Mouse (Mus musculus): ENCODE measurements around the gene Arv1. TPM values are rescaled to one million over a fixed set of nuclear protein-coding genes. Genes with fewer than 3 reads are reported as not detected.

The Arv1 gene
- total RNA-seq (2012; rRNA removed) (9.7 and 11.5 TPM in 2 replicates), total RNA-seq (2014; rRNA removed) (11.4 and 11.9 TPM in 2 replicates), polyA plus RNA-seq (2012; ENCODE audit: insufficient read length, low read depth) (18.8 and 22.0 TPM in 2 replicates)

DNA sequence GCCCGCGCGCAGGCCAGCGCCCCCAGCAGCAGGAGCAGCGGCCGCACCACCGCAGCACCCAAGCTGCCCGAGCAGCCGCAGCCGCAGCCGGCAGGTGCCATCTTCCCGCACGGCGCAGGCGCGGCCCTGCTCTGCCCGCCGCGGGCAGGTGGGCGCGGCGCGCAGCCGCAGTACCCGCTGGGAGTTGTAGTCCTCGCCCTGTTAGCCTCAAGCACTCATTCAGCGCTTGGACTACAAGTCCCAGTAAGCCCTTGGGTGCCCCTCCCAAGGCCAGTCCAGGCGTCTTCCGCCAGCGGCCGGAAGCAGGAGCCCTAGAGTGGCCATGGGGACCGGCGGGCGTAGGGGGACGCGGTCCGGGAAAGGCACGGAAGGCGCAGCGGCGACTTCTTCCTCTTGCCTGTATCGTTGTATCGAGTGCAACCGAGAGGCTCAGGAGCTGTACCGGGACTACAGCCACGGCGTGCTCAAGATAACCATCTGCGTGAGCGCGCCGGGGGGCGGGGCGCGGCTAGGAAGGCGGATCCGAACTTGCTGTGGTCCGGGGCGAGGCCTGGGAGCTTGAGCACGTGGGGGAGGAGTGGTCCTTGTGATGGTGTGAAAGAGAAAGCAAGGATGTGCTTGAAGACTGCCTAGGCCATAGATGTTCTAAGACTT, at the start of gene Arv1, which contains the start of gene Ttc13:
Gene Arv1 (plus strand): TSS at position 278 of the 654 bp plus-strand sequence.
Gene Ttc13 (minus strand): TSS at position 122 of the 654 bp plus-strand sequence.
- peak; percentile 97 for DNase-seq (ENCODE audit: extremely low read depth)
- peak within 1 kb of the TSS; percentile 98 for H3K4me2 ChIP-seq (ENCODE audit: insufficient read depth, low read depth, poor library complexity, severe bottlenecking)
- H3K27me3 ChIP-seq (replicated peaks) = no peaks in the 10 kb centered on the region
- peak; percentile 86; the same call in 1 of the 2 replicates for TF ChIP-seq GABPA (IDR thresholded peaks at IDR 0.05; ENCODE audit: insufficient replicate concordance, low read depth, low read length)
- peak; percentile 79; the same call in 1 of the 2 replicates for TF ChIP-seq E2F4 (IDR thresholded peaks at IDR 0.05; ENCODE audit: insufficient replicate concordance, low read depth, low read length)
- peak; percentile 31; the same call in 1 of the 2 replicates for TF ChIP-seq USF2 (conservative IDR thresholded peaks at IDR 0.05; ENCODE audit: low read depth, low read length)
- TF ChIP-seq MAZ (IDR thresholded peaks at IDR 0.05; ENCODE audit: low read depth, low read length) = peak; percentile 98
- peak; percentile 74; the same call in 1 of the 2 replicates for TF ChIP-seq POLR2AphosphoS2 (IDR thresholded peaks at IDR 0.05; ENCODE audit: low read depth, low read length)
- TF ChIP-seq BHLHE40 (IDR thresholded peaks at IDR 0.05; ENCODE audit: low read depth, low read length) = peak; percentile 74
- peak; percentile 54; the same call in 1 of the 2 replicates for TF ChIP-seq ZMIZ1 (IDR thresholded peaks at IDR 0.05; ENCODE audit: low read depth, low read length)
- TF ChIP-seq KAT2A (IDR thresholded peaks at IDR 0.05; ENCODE audit: insufficient replicate concordance, low read length) = peak; percentile 99
- 0 out of 2 replicates have a peak, but pooled peaks have one; percentile 26 for TF ChIP-seq UBTF (IDR thresholded peaks at IDR 0.05; ENCODE audit: low read depth, low read length)
- peak; percentile 38 for TF ChIP-seq USF1 (IDR thresholded peaks at IDR 0.05; ENCODE audit: low read depth, low read length)
- peak; percentile 82 for TF ChIP-seq POLR2A (IDR thresholded peaks at IDR 0.05; ENCODE audit: low read depth, low read length)
- peak; percentile 81 for TF ChIP-seq TCF12 (IDR thresholded peaks at IDR 0.05; ENCODE audit: low read depth, low read length)
- peak; percentile 91 for TF ChIP-seq ELF1 (IDR thresholded peaks at IDR 0.05; ENCODE audit: low read depth, low read length)
- no peak for TF ChIP-seq RAD21 (IDR thresholded peaks at IDR 0.05; ENCODE audit: low read depth, low read length)
- peak; percentile 98 for TF ChIP-seq MAX (IDR thresholded peaks at IDR 0.05; ENCODE audit: low read length)
- TF ChIP-seq NELFE (IDR thresholded peaks at IDR 0.05; ENCODE audit: low read depth, low read length) = peak; percentile 58
- peak; percentile 93 for TF ChIP-seq MYC (IDR thresholded peaks at IDR 0.05; ENCODE audit: low read depth, low read length)
- peak; percentile 90 for TF ChIP-seq SIN3A (IDR thresholded peaks at IDR 0.05; ENCODE audit: low read length)
- no peak for TF ChIP-seq ETS1 (conservative IDR thresholded peaks at IDR 0.05; ENCODE audit: low read depth, low read length)
- peak; percentile 98 for TF ChIP-seq MXI1 (IDR thresholded peaks at IDR 0.05; ENCODE audit: low read depth, low read length)
- TF ChIP-seq SMC3 (IDR thresholded peaks at IDR 0.05; ENCODE audit: low read depth, low read length) = no peak
- TF ChIP-seq HCFC1 (IDR thresholded peaks at IDR 0.05; ENCODE audit: low read depth, low read length) = peak; percentile 95
- TF ChIP-seq MEF2A (IDR thresholded peaks at IDR 0.05; ENCODE audit: borderline replicate concordance, low read depth, low read length) = 0 out of 2 replicates have a peak, but pooled peaks have one; percentile 42
- TF ChIP-seq EP300 (IDR thresholded peaks at IDR 0.05; ENCODE audit: low read length) = no peak
- TF ChIP-seq NRF1 (IDR thresholded peaks at IDR 0.05; ENCODE audit: low read depth, low read length) = peak; percentile 95
- no peak for TF ChIP-seq JUND (conservative IDR thresholded peaks at IDR 0.05; ENCODE audit: low read depth, low read length)
- no peak for TF ChIP-seq JUN (IDR thresholded peaks at IDR 0.05; ENCODE audit: insufficient read depth, low read depth, low read length)
- peak; percentile 7; the same call in 1 of the 2 replicates for TF ChIP-seq IRF4 (IDR thresholded peaks at IDR 0.05; ENCODE audit: low read depth, low read length)
- H3K9ac ChIP-seq (ENCODE audit: insufficient read depth, low read depth) = peak within 1 kb of the TSS; percentile 71
- H3K4me3 ChIP-seq (replicated peaks in 1 of 3; ENCODE audit: low read depth in 2 of 3, low read length in 2 of 3, poor library complexity in 1 of 3) = peak within 1 kb of the TSS; percentile 91 to 95 (median 93)
- peaks cover 22% of the 10 kb centered on the region for H3K79me2 ChIP-seq (replicated peaks; ENCODE audit: control insufficient read depth, extremely low read depth, insufficient read depth, poor library complexity, severe bottlenecking)
- peaks cover 12 to 31% of the 10 kb centered on the region in 2 experiments for H3K4me1 ChIP-seq (ENCODE audit: control insufficient read depth in 1 of 2, insufficient read depth in 2 of 2)
- dilution Hi-C loops (cut with MboI; ENCODE audit: extremely low pct_ligation_motif_present, extremely low pct_unique_long_range_greater_than_20kb, low sequenced_read_pairs) (no loop called here), in situ Hi-C loops (cut with MboI; ENCODE audit: low pct_ligation_motif_present, low pct_unique_long_range_greater_than_20kb, low sequenced_read_pairs) (loop anchor here (10.0 kb wide), 1 partner anchor 53 kb away; no protein-coding TSS in a partner anchor)
- no peaks in the 10 kb centered on the region for H3K9me3 ChIP-seq (replicated peaks; ENCODE audit: low read length)
- peak within 1 kb of the TSS; percentile 69 for H3K27ac ChIP-seq (ENCODE audit: insufficient read depth, low read depth)
- H3K36me3 ChIP-seq (replicated peaks in 1 of 2; ENCODE audit: control insufficient read depth in 1 of 2, insufficient read depth in 1 of 2, low read length in 1 of 2) = peaks cover 10 to 34% of the 10 kb centered on the region in 2 experiments

Data from CH12.LX (cell line).